Mouse (Mus musculus): ENCODE measurements around the gene Tcte2.

GRCm38 (mm10) chr17:13802836-13803408 lies 41.3 kb upstream of the Tcte2 start:
- no peak for TF ChIP-seq POLR2AphosphoS5 (IDR thresholded peaks at IDR 0.05; ENCODE audit: insufficient replicate concordance, low read depth, low read length)
- no peak for TF ChIP-seq GATA1 (IDR thresholded peaks at IDR 0.05; ENCODE audit: borderline replicate concordance, low read length)
- no peak for TF ChIP-seq CTCF (IDR thresholded peaks at IDR 0.05; ENCODE audit: low read depth, low read length)

All from G1E (cell line).